Mouse (Mus musculus) liver, embryonic 15.5 days (tissue): Measurements from ENCODE around the gene Hils1. TPM values are rescaled to one million over a fixed set of nuclear protein-coding genes. Genes with fewer than 3 reads are reported as not detected.

ENCODE experiments used
- ATAC-seq: fragments of 200-750 bp; cut with Nextera tagmentation; 2 replicates; pipeline ENCODE4 v1.8.0; 2017; ENCODE audit warnings: moderate number of reproducible peaks, mild to moderate bottlenecking, moderate library complexity; ENCODE audit not compliant: insufficient read depth
- H3K27ac ChIP-seq: fragments of 300-500 bp; sonication (generic); replicated peaks from 2 replicates; pipeline ENCODE4 v1.5.1; 2015; ENCODE audit warnings: mild to moderate bottlenecking, inconsistent platforms
- H3K27me3 ChIP-seq: fragments of 300-500 bp; sonication (generic); 2 replicates; pipeline ENCODE4 v1.6.1; 2015; ENCODE audit warnings: mild to moderate bottlenecking, inconsistent platforms
- H3K36me3 ChIP-seq: fragments of 300-500 bp; sonication (generic); replicated peaks from 2 replicates; pipeline ENCODE4 v1.6.1; 2015; ENCODE audit warnings: moderate library complexity, mild to moderate bottlenecking, inconsistent platforms
- H3K4me1 ChIP-seq: fragments of 300-500 bp; sonication (generic); replicated peaks from 2 replicates; pipeline ENCODE4 v1.6.1; 2015; ENCODE audit warnings: inconsistent platforms
- H3K4me2 ChIP-seq: fragments of 300-500 bp; sonication (generic); 2 replicates; pipeline ENCODE4 v1.6.1; 2015; ENCODE audit warnings: moderate library complexity, mild to moderate bottlenecking, inconsistent platforms
- H3K4me3 ChIP-seq: fragments of 300-500 bp; sonication (generic); replicated peaks from 2 replicates; pipeline ENCODE4 v1.5.1; 2015; ENCODE audit warnings: mild to moderate bottlenecking, inconsistent platforms
- H3K9ac ChIP-seq: fragments of 300-500 bp; sonication (generic); 2 replicates; pipeline ENCODE4 v1.6.1; 2015; ENCODE audit warnings: moderate library complexity, mild to moderate bottlenecking, inconsistent platforms
- H3K9me3 ChIP-seq: fragments of 300-500 bp; sonication (generic); replicated peaks from 2 replicates; pipeline ENCODE4 v1.6.1; 2016; ENCODE audit warnings: inconsistent platforms
- WGBS: fragments of 180-500 bp; shearing (Covaris S2); methylation state at CpG from one replicate; pipeline ENCODE4 v1.1.7; 2015; ENCODE audit warnings: mixed read lengths; ENCODE audit not compliant: insufficient replicate concordance; 5-methylcytosine and 5-hydroxymethylcytosine counted together
- polyA plus RNA-seq: library from polyadenylated mRNA; unstranded; fragments of >200 nt; fragmentation: Nextera tagmentation; extraction: Ambion mirVana; gene quantifications from 2 replicates; pipeline ENCODE4 v1.2.1, GENCODE M21; 2015

Gene Hils1
- not detected in 2 replicates for polyA plus RNA-seq

DNA sequence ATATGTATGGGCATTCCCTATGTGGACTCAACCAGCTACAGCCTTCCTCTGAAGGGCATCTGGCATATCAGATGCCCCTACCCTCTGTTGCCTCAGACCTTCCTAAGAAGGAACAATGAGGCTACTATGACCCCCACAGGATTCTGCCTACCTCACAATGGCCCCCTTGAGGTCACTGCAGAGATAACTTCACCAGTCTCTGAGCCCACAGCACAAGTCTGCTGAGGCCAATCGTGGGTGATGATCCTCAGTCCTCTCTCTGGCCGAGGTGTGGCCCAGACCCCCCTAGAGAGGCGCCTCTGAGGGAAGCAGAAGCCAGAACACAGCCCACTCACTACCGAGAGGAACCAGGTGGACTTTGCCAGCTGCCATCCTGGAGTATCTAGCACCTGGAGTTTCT is at the start of gene Hils1:
Gene Hils1 (plus strand): TSS at position 175 of the 400 bp plus-strand sequence.
- Histone ChIP-seq H3K4me1 (no peaks in the 10 kb centered on the region), H3K4me3 (no peak within 1 kb of the TSS), H3K27me3 (peaks cover 42% of the 10 kb centered on the region), H3K36me3 (no peaks in the 10 kb centered on the region), H3K9me3 (no peaks in the 10 kb centered on the region), H3K4me2 (no peak within 1 kb of the TSS), H3K27ac (no peak within 1 kb of the TSS), H3K9ac (no peak within 1 kb of the TSS)
- 23% methylated on average over 4 of the region's 4 CpGs for WGBS
- ATAC-seq, result no peak

GRCm38 (mm10) chr11:94917717-94918116 is 49.7 kb upstream of the Hils1 start:
- H3K4me2 ChIP-seq, result no peak overlapping the region
- no peaks in the 10 kb centered on the region for H3K4me1 ChIP-seq
- 65% methylated on average over 6 of the region's 6 CpGs for WGBS
- no peak for ATAC-seq
- no peaks in the 10 kb centered on the region for H3K9me3 ChIP-seq
- no peaks in the 10 kb centered on the region for H3K27me3 ChIP-seq
- no peak overlapping the region for H3K4me3 ChIP-seq
- no peak overlapping the region for H3K27ac ChIP-seq
- H3K36me3 ChIP-seq, result no peaks in the 10 kb centered on the region
- no peak overlapping the region for H3K9ac ChIP-seq

DNA sequence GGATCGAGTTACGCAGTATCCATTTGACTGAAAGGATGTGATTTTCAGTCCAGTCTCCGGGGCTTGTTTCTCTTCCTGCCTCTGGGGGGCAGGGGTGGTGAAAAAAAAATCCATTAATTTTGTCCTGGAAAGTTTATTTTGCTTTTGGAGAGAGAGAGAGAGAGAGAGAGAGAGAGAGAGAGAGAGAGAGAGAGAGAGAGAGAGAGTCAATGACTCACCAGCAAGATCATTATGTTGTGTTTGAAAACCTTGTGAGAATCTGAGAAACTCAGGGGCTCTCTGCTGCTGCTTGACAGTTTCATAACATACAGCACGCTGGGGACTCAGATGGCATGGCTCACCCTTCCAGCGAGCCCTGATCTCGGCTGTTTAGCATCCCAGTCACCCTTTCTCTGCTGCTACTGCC is 46.4 kb upstream of the Hils1 start:
- 39% methylated on average over 6 of the region's 6 CpGs for WGBS

DNA sequence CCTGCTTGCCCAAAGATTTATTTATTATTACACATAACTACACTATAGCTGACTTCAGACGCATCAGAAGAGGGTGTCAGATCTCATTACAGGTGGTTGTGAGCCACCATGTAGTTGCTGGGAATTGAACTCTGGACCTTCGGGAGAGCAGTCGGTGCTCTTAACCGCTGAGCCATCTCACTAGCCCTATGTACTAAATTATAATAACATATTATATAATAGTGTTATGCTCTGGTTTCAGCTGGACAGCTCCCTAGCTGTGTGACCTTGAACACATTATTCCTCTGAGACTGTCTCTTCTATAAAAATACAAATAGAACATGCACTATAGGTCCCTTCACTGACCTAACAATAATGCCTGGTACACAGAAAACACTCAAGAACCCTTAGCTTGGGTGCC is 42.4 kb upstream of the Hils1 start:
- H3K9ac ChIP-seq, result no peak overlapping the region
- no peak for ATAC-seq
- H3K4me1 ChIP-seq, result peaks cover 8% of the 10 kb centered on the region
- H3K4me2 ChIP-seq, result no peak overlapping the region
- H3K4me3 ChIP-seq, result no peak overlapping the region
- 79% methylated on average over 4 of the region's 4 CpGs for WGBS
- H3K27me3 ChIP-seq, result peaks cover 8% of the 10 kb centered on the region
- no peaks in the 10 kb centered on the region for H3K36me3 ChIP-seq
- H3K9me3 ChIP-seq, result no peaks in the 10 kb centered on the region
- H3K27ac ChIP-seq, result no peak overlapping the region

More for the DNA sequence above, 46.4 kb upstream of the Hils1 start:
- ATAC-seq, result no peak
- Histone ChIP-seq H3K27ac (no peak overlapping the region), H3K27me3 (no peaks in the 10 kb centered on the region), H3K36me3 (no peaks in the 10 kb centered on the region), H3K9me3 (no peaks in the 10 kb centered on the region), H3K4me3 (no peak overlapping the region), H3K4me2 (no peak overlapping the region), H3K9ac (no peak overlapping the region), H3K4me1 (no peaks in the 10 kb centered on the region)

GRCm38 (mm10) chr11:94926431-94926830 is 41.0 kb upstream of the Hils1 start:
- peaks cover 9% of the 10 kb centered on the region for H3K27me3 ChIP-seq
- no peak for ATAC-seq
- no peak overlapping the region for H3K4me3 ChIP-seq
- peaks cover 8% of the 10 kb centered on the region for H3K4me1 ChIP-seq
- no peak overlapping the region for H3K27ac ChIP-seq
- H3K36me3 ChIP-seq, result no peaks in the 10 kb centered on the region
- WGBS, result 52% methylated on average over 11 of the region's 11 CpGs
- no peaks in the 10 kb centered on the region for H3K9me3 ChIP-seq
- no peak overlapping the region for H3K4me2 ChIP-seq
- H3K9ac ChIP-seq, result no peak overlapping the region

- Histone ChIP-seq H3K4me2 (no peak overlapping the region), H3K9ac (no peak overlapping the region), H3K27me3 (peaks cover 23% of the 10 kb centered on the region), H3K4me3 (no peak overlapping the region), H3K4me1 (peaks cover 8% of the 10 kb centered on the region), H3K9me3 (no peaks in the 10 kb centered on the region), H3K27ac (no peak overlapping the region), H3K36me3 (no peaks in the 10 kb centered on the region)
- no peak for ATAC-seq
- WGBS, result 22% methylated on average over 5 of the region's 5 CpGs
These were observed 39.6 kb upstream of the Hils1 start for GRCm38 (mm10) chr11:94927771-94928291.

DNA sequence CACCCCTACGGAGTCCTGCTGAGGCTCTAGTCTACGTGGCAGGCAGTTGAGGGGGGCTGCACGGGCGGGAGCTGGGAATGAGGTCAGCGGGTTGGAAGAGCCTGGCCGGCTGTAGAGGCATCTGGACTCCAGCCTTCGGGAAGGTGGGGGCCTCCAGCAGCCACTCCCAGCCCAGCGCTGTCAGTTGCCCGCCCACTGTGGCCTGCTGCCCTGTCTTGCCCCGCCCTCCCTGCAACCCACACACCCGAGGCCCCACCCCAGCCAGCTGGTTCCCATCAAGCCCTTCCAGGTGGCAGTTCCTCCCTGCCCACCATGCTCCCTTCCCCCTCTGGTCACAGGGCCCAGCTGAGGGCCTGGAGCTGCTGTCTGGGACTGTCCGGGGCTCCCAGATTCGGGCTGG is 38.6 kb upstream of the Hils1 start:
- no peak overlapping the region for H3K9ac ChIP-seq
- peaks cover 8% of the 10 kb centered on the region for H3K4me1 ChIP-seq
- peaks cover 33% of the 10 kb centered on the region for H3K27me3 ChIP-seq
- peak overlapping the region; percentile 35 for H3K4me2 ChIP-seq
- peak; percentile 80 for ATAC-seq
- 9% methylated on average over 13 of the region's 13 CpGs for WGBS
- H3K36me3 ChIP-seq, result no peaks in the 10 kb centered on the region
- no peak overlapping the region for H3K4me3 ChIP-seq
- H3K27ac ChIP-seq, result no peak overlapping the region
- H3K9me3 ChIP-seq, result no peaks in the 10 kb centered on the region

- no peaks in the 10 kb centered on the region for H3K9me3 ChIP-seq
- peaks cover 8% of the 10 kb centered on the region for H3K4me1 ChIP-seq
- H3K27ac ChIP-seq, result no peak overlapping the region
- no peak for ATAC-seq
- no peak overlapping the region for H3K9ac ChIP-seq
- H3K4me2 ChIP-seq, result no peak overlapping the region
- H3K27me3 ChIP-seq, result peaks cover 40% of the 10 kb centered on the region
- 43% methylated on average over 9 of the region's 9 CpGs for WGBS
- H3K36me3 ChIP-seq, result no peaks in the 10 kb centered on the region
- no peak overlapping the region for H3K4me3 ChIP-seq
These were observed 37.8 kb upstream of the Hils1 start for GRCm38 (mm10) chr11:94929599-94929998.

DNA sequence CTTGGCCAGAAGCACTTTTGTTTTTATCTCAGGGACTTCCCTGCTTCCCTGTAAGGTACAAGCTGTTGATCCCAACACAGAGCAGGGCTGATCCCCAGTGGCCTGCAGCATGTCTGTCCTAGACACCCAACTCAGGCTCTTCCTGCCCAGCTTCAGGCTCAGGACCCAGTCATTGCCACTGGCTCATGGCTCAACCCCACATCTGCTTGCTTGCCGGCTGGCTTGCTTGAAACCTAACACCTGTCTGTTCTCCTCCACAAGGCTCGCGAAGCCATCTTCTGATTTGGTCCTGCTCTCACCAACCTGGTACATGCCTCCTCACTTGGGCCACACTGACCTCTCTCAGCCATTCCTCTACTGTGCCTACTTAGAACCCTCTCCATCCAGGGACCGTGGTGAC is 37.2 kb upstream of the Hils1 start:
- Histone ChIP-seq H3K4me3 (no peak overlapping the region), H3K27ac (no peak overlapping the region), H3K27me3 (peaks cover 46% of the 10 kb centered on the region), H3K4me2 (no peak overlapping the region), H3K36me3 (no peaks in the 10 kb centered on the region), H3K9ac (no peak overlapping the region), H3K4me1 (peaks cover 8% of the 10 kb centered on the region), H3K9me3 (no peaks in the 10 kb centered on the region)
- 46% methylated on average over 4 of the region's 4 CpGs for WGBS
- no peak for ATAC-seq

DNA sequence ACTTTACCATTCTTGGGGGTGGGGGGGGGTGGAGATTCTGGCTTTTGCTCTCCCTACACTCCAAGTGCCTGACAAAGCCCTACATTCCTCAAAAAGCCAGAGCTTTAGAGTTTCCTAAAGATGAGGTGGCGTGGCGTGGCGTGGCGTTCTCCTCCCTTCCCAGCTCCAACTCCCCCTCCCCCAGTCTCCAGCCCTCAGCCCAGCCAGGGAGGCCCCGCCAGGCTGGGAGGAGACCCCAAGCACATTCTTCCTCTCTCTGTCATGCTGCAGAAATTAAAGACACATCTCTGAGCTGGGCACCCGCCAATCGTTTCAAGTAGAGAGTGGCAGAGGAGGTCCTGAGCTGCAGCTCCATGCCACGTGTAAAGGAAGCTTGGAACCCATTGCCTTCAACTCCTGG is 33.8 kb upstream of the Hils1 start:
- H3K27ac ChIP-seq, result no peak overlapping the region
- no peak overlapping the region for H3K4me2 ChIP-seq
- H3K36me3 ChIP-seq, result no peaks in the 10 kb centered on the region
- peaks cover 23% of the 10 kb centered on the region for H3K4me1 ChIP-seq
- no peak for ATAC-seq
- H3K9ac ChIP-seq, result no peak overlapping the region
- 25% methylated on average over 8 of the region's 8 CpGs for WGBS
- H3K27me3 ChIP-seq, result peaks cover 73% of the 10 kb centered on the region
- H3K4me3 ChIP-seq, result no peak overlapping the region
- H3K9me3 ChIP-seq, result no peaks in the 10 kb centered on the region

GRCm38 (mm10) chr11:94934526-94934925 is 32.9 kb upstream of the Hils1 start:
- Histone ChIP-seq H3K27me3 (peaks cover 82% of the 10 kb centered on the region), H3K4me1 (peaks cover 16% of the 10 kb centered on the region), H3K9ac (no peak overlapping the region), H3K4me3 (no peak overlapping the region), H3K9me3 (no peaks in the 10 kb centered on the region), H3K27ac (no peak overlapping the region), H3K36me3 (no peaks in the 10 kb centered on the region), H3K4me2 (no peak overlapping the region)
- ATAC-seq, result no peak
- WGBS, result 37% methylated on average over 11 of the region's 11 CpGs

DNA sequence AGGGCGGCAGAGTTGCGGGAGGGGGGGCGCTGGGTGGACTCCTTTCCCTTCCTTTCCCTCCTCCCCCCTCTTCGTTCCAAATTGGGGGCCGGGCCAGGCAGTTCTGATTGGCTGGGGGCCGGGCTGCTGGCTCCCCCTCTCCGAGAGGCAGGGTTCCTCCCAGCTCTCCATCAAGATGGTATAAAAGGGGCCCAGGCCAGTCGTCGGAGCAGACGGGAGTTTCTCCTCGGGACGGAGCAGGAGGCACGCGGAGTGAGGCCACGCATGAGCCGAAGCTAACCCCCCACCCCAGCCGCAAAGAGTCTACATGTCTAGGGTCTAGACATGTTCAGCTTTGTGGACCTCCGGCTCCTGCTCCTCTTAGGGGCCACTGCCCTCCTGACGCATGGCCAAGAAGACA is 31.3 kb upstream of the Hils1 start, which contains the start of gene Col1a1:
Gene Col1a1 (plus strand): TSS at position 180 of the 400 bp plus-strand sequence.
- peak within 1 kb of the TSS; percentile 58 for H3K4me2 ChIP-seq
- ATAC-seq, result no peak
- H3K4me3 ChIP-seq, result peak within 1 kb of the TSS; percentile 33
- peaks cover 97% of the 10 kb centered on the region for H3K27me3 ChIP-seq
- no peaks in the 10 kb centered on the region for H3K9me3 ChIP-seq
- H3K4me1 ChIP-seq, result peaks cover 16% of the 10 kb centered on the region
- WGBS, result 17% methylated on average over 19 of the region's 19 CpGs
- H3K27ac ChIP-seq, result 0 out of 2 replicates have a peak within 1 kb of the TSS, but pooled peaks have one; percentile 3
- H3K9ac ChIP-seq, result no peak within 1 kb of the TSS
- no peaks in the 10 kb centered on the region for H3K36me3 ChIP-seq
